Mouse (Mus musculus): ENCODE data around the gene Tmem210. TPM values are rescaled to one million over a fixed set of nuclear protein-coding genes. Genes with fewer than 3 reads are reported as not detected.
A peak's percentile ranks its signal among the peaks of the same experiment; 100 is the strongest.

The Tmem210 gene
- polyA plus RNA-seq, 1 experiment from 2014 or later: not detected

- H3K4me3 ChIP-seq (ENCODE audit: low read depth, low read length): no peak overlapping the region
- no peaks in the 10 kb centered on the region for H3K9me3 ChIP-seq (ENCODE audit: control insufficient read depth, low read length)
- WGBS: 79% methylated on average over 7 of the region's 7 CpGs
- peaks cover 52% of the 10 kb centered on the region for H3K27me3 ChIP-seq (ENCODE audit: control insufficient read depth, insufficient read depth, low read length)
- H3K9ac ChIP-seq (ENCODE audit: low read length): no peak overlapping the region
- H3K4me1 ChIP-seq (replicated peaks; ENCODE audit: control insufficient read depth, insufficient read depth, low read length): peaks cover 3% of the 10 kb centered on the region; the same call in 1 of the 2 replicates
- no peak for DNase-seq (ENCODE audit: low spot score)
- H3K27ac ChIP-seq (ENCODE audit: low read depth, low read length): no peak overlapping the region
- H3K36me3 ChIP-seq (ENCODE audit: control insufficient read depth, insufficient read depth, low read length): peaks cover 7% of the 10 kb centered on the region; the same call in 1 of the 2 replicates
- H3K4me2 ChIP-seq (ENCODE audit: low read depth, low read length, severe bottlenecking): no peak overlapping the region
- no peak for ATAC-seq (replicated peaks; ENCODE audit: low FRiP score)
Measured at GRCm38 (mm10) chr2:25288734-25289345, 895 bp downstream of the Tmem210 start.

- Histone ChIP-seq H3K4me3 (ENCODE audit: low read depth, low read length) (no peak within 1 kb of the TSS), H3K9ac (ENCODE audit: low read length) (no peak within 1 kb of the TSS), H3K4me1 (replicated peaks; ENCODE audit: control insufficient read depth, insufficient read depth, low read length) (peaks cover 3% of the 10 kb centered on the region; the same call in 1 of the 2 replicates), H3K4me2 (ENCODE audit: low read depth, low read length, severe bottlenecking) (no peak within 1 kb of the TSS), H3K27me3 (ENCODE audit: control insufficient read depth, insufficient read depth, low read length) (peaks cover 52% of the 10 kb centered on the region), H3K27ac (ENCODE audit: low read depth, low read length) (no peak within 1 kb of the TSS), H3K36me3 (ENCODE audit: control insufficient read depth, insufficient read depth, low read length) (peaks cover 5% of the 10 kb centered on the region; the same call in 1 of the 2 replicates), H3K9me3 (ENCODE audit: control insufficient read depth, low read length) (no peaks in the 10 kb centered on the region)
- ATAC-seq (replicated peaks; ENCODE audit: low FRiP score) (no peak), DNase-seq (ENCODE audit: low spot score) (no peak)
- 10% methylated on average over 11 of the region's 11 CpGs for WGBS
Measured at GRCm38 (mm10) chr2:25289651-25290050, 1.7 kb downstream of the Tmem210 start, which contains the start of gene Lrrc26. TSS of gene Lrrc26 (plus strand) at chr2:25289915.

- H3K4me3 ChIP-seq (ENCODE audit: low read depth, low read length): no peak overlapping the region
- H3K4me2 ChIP-seq (ENCODE audit: low read depth, low read length, severe bottlenecking): no peak overlapping the region
- DNase-seq (ENCODE audit: low spot score) (no peak), ATAC-seq (replicated peaks; ENCODE audit: low FRiP score) (no peak)
- H3K9me3 ChIP-seq (ENCODE audit: control insufficient read depth, low read length): no peaks in the 10 kb centered on the region
- peaks cover 52% of the 10 kb centered on the region for H3K27me3 ChIP-seq (ENCODE audit: control insufficient read depth, insufficient read depth, low read length)
- no peak overlapping the region for H3K9ac ChIP-seq (ENCODE audit: low read length)
- H3K27ac ChIP-seq (ENCODE audit: low read depth, low read length): no peak overlapping the region
- peaks cover 3% of the 10 kb centered on the region; the same call in 1 of the 2 replicates for H3K36me3 ChIP-seq (ENCODE audit: control insufficient read depth, insufficient read depth, low read length)
- H3K4me1 ChIP-seq (replicated peaks; ENCODE audit: control insufficient read depth, insufficient read depth, low read length): peaks cover 3% of the 10 kb centered on the region; the same call in 1 of the 2 replicates
- 1% methylated on average over 54 of the region's 54 CpGs for WGBS
Measured at GRCm38 (mm10) chr2:25290101-25290815, 2.3 kb downstream of the Tmem210 start.

GRCm38 (mm10) chr2:25290816-25291130 is 2.8 kb downstream of the Tmem210 start:
- H3K9me3 ChIP-seq (ENCODE audit: control insufficient read depth, low read length): no peaks in the 10 kb centered on the region
- H3K27ac ChIP-seq (ENCODE audit: low read depth, low read length): no peak overlapping the region
- no peak for ATAC-seq (replicated peaks; ENCODE audit: low FRiP score)
- no peak overlapping the region for H3K4me3 ChIP-seq (ENCODE audit: low read depth, low read length)
- WGBS: 2% methylated on average over 18 of the region's 18 CpGs
- peaks cover 52% of the 10 kb centered on the region for H3K27me3 ChIP-seq (ENCODE audit: control insufficient read depth, insufficient read depth, low read length)
- peaks cover 2% of the 10 kb centered on the region; the same call in 1 of the 2 replicates for H3K36me3 ChIP-seq (ENCODE audit: control insufficient read depth, insufficient read depth, low read length)
- no peak overlapping the region for H3K9ac ChIP-seq (ENCODE audit: low read length)
- no peak overlapping the region for H3K4me2 ChIP-seq (ENCODE audit: low read depth, low read length, severe bottlenecking)
- no peak for DNase-seq (ENCODE audit: low spot score)
- peaks cover 3% of the 10 kb centered on the region; the same call in 1 of the 2 replicates for H3K4me1 ChIP-seq (replicated peaks; ENCODE audit: control insufficient read depth, insufficient read depth, low read length)

DNA sequence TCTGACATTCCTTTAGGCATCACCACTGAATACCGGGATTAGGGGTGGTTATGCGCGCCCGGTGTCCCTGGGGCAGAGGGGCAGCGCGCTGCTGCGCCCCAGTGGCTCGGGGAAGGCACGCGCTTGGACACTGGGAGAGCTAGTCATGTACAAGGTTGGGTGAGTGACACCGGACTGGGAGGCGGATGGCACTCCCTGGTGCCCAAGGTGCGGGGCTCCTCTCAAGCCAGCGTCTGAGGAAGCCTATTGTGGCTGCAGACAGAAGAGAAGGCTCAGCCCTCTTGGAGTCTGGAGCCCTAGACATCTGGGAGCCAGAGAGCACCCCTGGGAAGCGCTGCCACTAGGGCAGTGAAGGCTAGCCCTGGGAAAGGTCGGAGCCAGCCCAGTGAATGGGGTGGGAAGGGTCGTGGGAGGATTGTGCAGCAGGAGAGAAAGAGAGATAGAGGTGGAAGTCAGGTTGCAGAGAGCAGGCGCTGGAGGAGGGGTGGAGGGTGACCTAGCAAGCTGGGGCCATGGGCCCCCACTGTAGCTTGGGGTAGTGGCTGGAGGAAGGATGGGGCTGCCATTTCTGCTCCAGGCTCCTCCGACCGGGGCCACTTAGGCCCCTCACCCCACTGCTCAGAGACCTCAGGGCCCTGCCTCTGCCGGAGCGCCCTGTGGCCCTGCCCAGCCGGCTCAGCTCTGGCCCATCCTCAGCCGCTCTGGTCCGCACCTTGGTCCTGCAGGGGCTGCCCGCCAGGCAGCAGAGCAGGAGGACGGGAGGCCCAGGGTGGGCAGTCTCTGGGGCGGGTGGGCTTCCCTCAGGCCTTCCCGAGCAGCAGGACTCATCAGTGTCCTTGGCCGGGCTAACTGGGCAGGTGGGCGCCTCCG is 3.5 kb downstream of the Tmem210 start:
- ATAC-seq (replicated peaks; ENCODE audit: low FRiP score): peak; percentile 25; the same call in 1 of the 2 replicates
- Histone ChIP-seq H3K36me3 (ENCODE audit: control insufficient read depth, insufficient read depth, low read length) (no peaks in the 10 kb centered on the region), H3K4me2 (ENCODE audit: low read depth, low read length, severe bottlenecking) (peak overlapping the region; percentile 26; the same call in 1 of the 2 replicates), H3K27me3 (ENCODE audit: control insufficient read depth, insufficient read depth, low read length) (peaks cover 52% of the 10 kb centered on the region), H3K9ac (ENCODE audit: low read length) (no peak overlapping the region), H3K27ac (ENCODE audit: low read depth, low read length) (no peak overlapping the region), H3K4me1 (replicated peaks; ENCODE audit: control insufficient read depth, insufficient read depth, low read length) (peaks cover 3% of the 10 kb centered on the region; the same call in 1 of the 2 replicates), H3K9me3 (ENCODE audit: control insufficient read depth, low read length) (no peaks in the 10 kb centered on the region), H3K4me3 (ENCODE audit: low read depth, low read length) (no peak overlapping the region)
- WGBS: 6% methylated on average over 31 of the region's 32 CpGs
- DNase-seq (ENCODE audit: low spot score): no peak

- Histone ChIP-seq H3K36me3 (ENCODE audit: control insufficient read depth, insufficient read depth, low read length) (no peaks in the 10 kb centered on the region), H3K9me3 (ENCODE audit: control insufficient read depth, low read length) (no peaks in the 10 kb centered on the region), H3K4me1 (replicated peaks; ENCODE audit: control insufficient read depth, insufficient read depth, low read length) (peaks cover 3% of the 10 kb centered on the region; the same call in 1 of the 2 replicates), H3K4me2 (ENCODE audit: low read depth, low read length, severe bottlenecking) (peak overlapping the region; percentile 26; the same call in 1 of the 2 replicates), H3K9ac (ENCODE audit: low read length) (peak overlapping the region; percentile 37; the same call in 1 of the 2 replicates), H3K27me3 (ENCODE audit: control insufficient read depth, insufficient read depth, low read length) (peaks cover 52% of the 10 kb centered on the region), H3K4me3 (ENCODE audit: low read depth, low read length) (peak overlapping the region; percentile 15), H3K27ac (ENCODE audit: low read depth, low read length) (no peak overlapping the region)
- WGBS: 6% methylated on average over 40 of the region's 43 CpGs
- ATAC-seq (replicated peaks; ENCODE audit: low FRiP score) (no peak), DNase-seq (ENCODE audit: low spot score) (no peak)
Measured at GRCm38 (mm10) chr2:25292054-25292544, 4.2 kb downstream of the Tmem210 start.

DNA sequence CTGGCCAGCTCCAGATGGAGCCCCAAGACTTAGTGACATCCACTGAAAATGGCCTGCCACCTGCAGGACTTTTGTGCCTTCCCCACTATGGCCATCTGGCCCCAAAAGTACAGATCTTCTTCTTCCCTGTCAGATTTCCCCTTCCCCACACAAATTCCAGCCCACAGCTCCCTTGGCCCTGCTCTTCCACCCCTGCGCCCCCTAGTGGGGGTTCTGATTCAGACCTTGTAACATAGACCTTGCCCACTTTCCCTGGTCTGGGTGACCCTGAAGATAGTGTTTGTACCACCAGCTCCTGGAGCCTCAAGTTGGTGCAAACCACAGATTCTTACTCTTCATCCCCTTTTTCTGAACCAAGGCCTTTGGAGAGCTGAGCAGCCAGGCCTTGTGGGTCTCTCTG is 4.9 kb downstream of the Tmem210 start:
- Histone ChIP-seq H3K4me1 (replicated peaks; ENCODE audit: control insufficient read depth, insufficient read depth, low read length) (peaks cover 3% of the 10 kb centered on the region; the same call in 1 of the 2 replicates), H3K9ac (ENCODE audit: low read length) (no peak overlapping the region), H3K4me2 (ENCODE audit: low read depth, low read length, severe bottlenecking) (no peak overlapping the region), H3K36me3 (ENCODE audit: control insufficient read depth, insufficient read depth, low read length) (no peaks in the 10 kb centered on the region), H3K4me3 (ENCODE audit: low read depth, low read length) (no peak overlapping the region), H3K9me3 (ENCODE audit: control insufficient read depth, low read length) (no peaks in the 10 kb centered on the region), H3K27ac (ENCODE audit: low read depth, low read length) (no peak overlapping the region), H3K27me3 (ENCODE audit: control insufficient read depth, insufficient read depth, low read length) (peaks cover 52% of the 10 kb centered on the region)
- WGBS: 0% methylated on average over 1 of the region's 1 CpGs
- peak; percentile 90 for DNase-seq (ENCODE audit: low spot score)
- ATAC-seq (replicated peaks; ENCODE audit: low FRiP score): no peak

DNA sequence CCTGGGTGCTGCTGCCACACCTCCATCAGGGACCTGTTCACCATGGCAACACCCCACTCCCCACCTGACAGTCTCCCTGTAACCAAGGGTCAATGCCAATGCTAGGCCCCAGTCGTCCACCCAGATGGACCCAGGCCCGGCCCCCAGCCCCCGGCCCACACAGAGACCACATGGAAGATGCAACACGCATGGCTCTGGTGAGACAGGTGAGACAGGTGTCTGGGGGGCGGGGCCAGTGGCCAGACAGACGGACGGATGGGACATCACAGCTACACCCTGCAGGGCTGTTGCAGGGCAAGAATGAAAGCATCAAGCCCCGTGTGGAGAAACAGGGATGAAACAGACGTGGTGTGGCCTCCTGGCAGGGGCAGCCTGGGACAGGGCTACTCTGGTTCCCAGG is 5.8 kb downstream of the Tmem210 start:
- no peak overlapping the region for H3K27ac ChIP-seq (ENCODE audit: low read depth, low read length)
- no peak overlapping the region for H3K9ac ChIP-seq (ENCODE audit: low read length)
- H3K4me2 ChIP-seq (ENCODE audit: low read depth, low read length, severe bottlenecking): no peak overlapping the region
- WGBS: 72% methylated on average over 9 of the region's 9 CpGs
- H3K9me3 ChIP-seq (ENCODE audit: control insufficient read depth, low read length): no peaks in the 10 kb centered on the region
- DNase-seq (ENCODE audit: low spot score) (no peak), ATAC-seq (replicated peaks; ENCODE audit: low FRiP score) (no peak)
- H3K4me3 ChIP-seq (ENCODE audit: low read depth, low read length): no peak overlapping the region
- peaks cover 44% of the 10 kb centered on the region for H3K27me3 ChIP-seq (ENCODE audit: control insufficient read depth, insufficient read depth, low read length)
- peaks cover 3% of the 10 kb centered on the region; the same call in 1 of the 2 replicates for H3K4me1 ChIP-seq (replicated peaks; ENCODE audit: control insufficient read depth, insufficient read depth, low read length)
- no peaks in the 10 kb centered on the region for H3K36me3 ChIP-seq (ENCODE audit: control insufficient read depth, insufficient read depth, low read length)
